Mouse (Mus musculus) heart, adult 2 months (tissue): ENCODE measurements around the gene Col25a1. TPM values are rescaled to one million over a fixed set of nuclear protein-coding genes. Genes with fewer than 3 reads are reported as not detected.

Experiments
- DNase-seq, 2 experiments: peaks; one replicate each; pipeline ENCODE4 v3.0.0; 2021
- H3K27ac ChIP-seq: fragments of 200-600 bp; 2 replicates; pipeline ENCODE4 v1.8.1; 2022
- H3K27me3 ChIP-seq: fragments of 200-500 bp; 2 replicates; pipeline ENCODE4 v1.6.1; 2012; ENCODE audit warnings: mild to moderate bottlenecking, low read length, inconsistent platforms, mixed read lengths; ENCODE audit not compliant: control insufficient read depth, insufficient read depth
- H3K36me3 ChIP-seq: fragments of 200-500 bp; 2 replicates; pipeline ENCODE4 v1.6.1; 2012; ENCODE audit warnings: low read length, inconsistent platforms; ENCODE audit not compliant: control insufficient read depth, insufficient read depth
- H3K4me1 ChIP-seq: fragments of 200-500 bp; 2 replicates; pipeline ENCODE4 v1.6.1; 2011; ENCODE audit warnings: low read length; ENCODE audit not compliant: control insufficient read depth, insufficient read depth
- H3K4me3 ChIP-seq: fragments of 200-600 bp; 2 replicates; pipeline ENCODE4 v1.8.1; 2022
- H3K79me2 ChIP-seq: fragments of 200-500 bp; replicated peaks from 2 replicates; pipeline ENCODE4 v1.6.1; 2012; ENCODE audit warnings: mild to moderate bottlenecking, inconsistent platforms, low read length, moderate library complexity, mixed read lengths; ENCODE audit not compliant: control insufficient read depth, insufficient read depth
- H3K9ac ChIP-seq: fragments of 200-500 bp; 2 replicates; pipeline ENCODE4 v1.6.1; 2012; ENCODE audit warnings: low read depth, mild to moderate bottlenecking, control low read depth, inconsistent platforms, low read length, mixed read lengths
- CTCF ChIP-seq: fragments of 200-600 bp; IDR thresholded peaks from 2 replicates; pipeline ENCODE4 v1.8.1; 2022; ENCODE audit warnings: antibody characterized with exemption, mild to moderate bottlenecking, moderate library complexity
- EP300 ChIP-seq: fragments of 200-500 bp; IDR thresholded peaks from 2 replicates; pipeline ENCODE4 v1.6.1; 2011; ENCODE audit warnings: low read depth, low read length, control low read depth; ENCODE audit not compliant: insufficient read depth
- POLR2A ChIP-seq: fragments of 200-500 bp; IDR thresholded peaks from 2 replicates; pipeline ENCODE4 v1.6.1; 2011; ENCODE audit warnings: mild to moderate bottlenecking, low read depth, low read length, control low read depth; ENCODE audit not compliant: insufficient read depth
- WGBS: fragments of 180-500 bp; shearing (Covaris S2); methylation state at CpG from one replicate; pipeline ENCODE4 v1.1.7; 2018; 5-methylcytosine and 5-hydroxymethylcytosine counted together
- intact Hi-C: fragments of 180-260 bp; cut with DNase I; formaldehyde crosslinking; loops from one replicate; pipeline ENCODE4 v1.15.1; 2025
- polyA plus RNA-seq: library from polyadenylated mRNA; depleted of rRNA; stranded (reverse); fragments of >200 nt; gene quantifications from 2 replicates; pipeline ENCODE4 v1.2.3, GENCODE M21; 2012
- total RNA-seq, 2 experiments: library from RNA; stranded (reverse); gene quantifications; 2 replicates each; pipeline ENCODE4 v1.2.3; 2021

Gene Col25a1
- total and polyA plus RNA-seq, 3 experiments: 0.10 to 0.39 (median 0.21) TPM

GRCm38 (mm10) chr3:130404525-130405409 is 273.5 kb downstream of the Col25a1 start:
- Histone ChIP-seq H3K9ac (no peak overlapping the region), H3K36me3 (no peaks in the 10 kb centered on the region), H3K27me3 (no peaks in the 10 kb centered on the region), H3K79me2 (no peaks in the 10 kb centered on the region), H3K4me3 (no peak overlapping the region), H3K27ac (no peak overlapping the region), H3K4me1 (peaks cover 2% of the 10 kb centered on the region)
- 83% methylated on average over 8 of the region's 8 CpGs for WGBS
- TF ChIP-seq CTCF (no peak), EP300 (no peak), POLR2A (no peak)
- intact Hi-C loops: no loop called here
- DNase-seq: no peak

DNA sequence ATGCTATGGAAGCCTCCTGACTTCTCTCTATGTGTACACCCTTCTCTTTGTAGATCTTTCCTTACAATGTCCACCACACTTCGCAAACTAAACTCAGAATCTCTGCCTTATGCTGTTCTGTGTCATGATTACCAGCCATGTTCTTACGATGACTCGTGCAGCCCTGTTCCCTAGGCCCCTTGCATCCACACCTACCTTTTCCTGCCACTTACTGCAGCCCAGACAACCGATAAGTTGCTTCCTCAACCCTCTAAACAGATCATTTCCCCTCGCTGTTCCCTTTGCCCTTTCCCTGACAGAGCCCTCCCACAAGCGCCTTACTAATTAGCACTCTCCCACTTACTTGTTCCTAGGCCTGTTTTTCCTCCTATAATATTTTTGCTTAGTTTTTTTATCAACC is 275.9 kb downstream of the Col25a1 start:
- intact Hi-C loops: no loop called here
- Histone ChIP-seq H3K9ac (no peak overlapping the region), H3K27ac (no peak overlapping the region), H3K36me3 (no peaks in the 10 kb centered on the region), H3K4me3 (no peak overlapping the region), H3K4me1 (no peaks in the 10 kb centered on the region), H3K79me2 (no peaks in the 10 kb centered on the region), H3K27me3 (no peaks in the 10 kb centered on the region)
- TF ChIP-seq EP300 (no peak), CTCF (no peak), POLR2A (no peak)
- 34% methylated on average over 6 of the region's 6 CpGs for WGBS
- no peak for DNase-seq

DNA sequence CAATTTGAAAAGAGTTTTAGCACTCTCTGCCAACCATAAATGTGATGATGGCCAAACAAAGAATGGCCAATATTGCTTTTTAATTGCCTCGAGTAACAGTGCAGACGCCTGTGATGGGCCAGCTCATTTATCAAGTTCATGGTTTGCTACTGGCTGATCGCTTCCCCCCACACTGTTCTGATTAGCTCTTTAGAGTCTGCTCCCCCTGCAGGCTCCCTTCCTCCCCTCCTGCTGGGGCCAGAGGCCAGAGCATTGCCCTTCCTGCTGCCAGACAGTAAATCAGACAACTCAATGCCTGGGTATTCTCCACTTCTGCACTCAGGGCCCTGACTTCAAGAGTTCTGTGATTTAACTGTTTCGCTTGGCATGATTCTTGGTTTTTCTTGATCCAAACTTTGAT is 281.9 kb downstream of the Col25a1 start:
- H3K27me3 ChIP-seq: no peaks in the 10 kb centered on the region
- no peak overlapping the region for H3K4me3 ChIP-seq
- intact Hi-C loops: no loop called here
- H3K36me3 ChIP-seq: no peaks in the 10 kb centered on the region
- TF ChIP-seq CTCF (no peak), POLR2A (no peak), EP300 (no peak)
- no peak overlapping the region for H3K9ac ChIP-seq
- DNase-seq: no peak
- no peaks in the 10 kb centered on the region for H3K79me2 ChIP-seq
- WGBS: 55% methylated on average over 4 of the region's 4 CpGs
- H3K27ac ChIP-seq: no peak overlapping the region
- no peaks in the 10 kb centered on the region for H3K4me1 ChIP-seq

DNA sequence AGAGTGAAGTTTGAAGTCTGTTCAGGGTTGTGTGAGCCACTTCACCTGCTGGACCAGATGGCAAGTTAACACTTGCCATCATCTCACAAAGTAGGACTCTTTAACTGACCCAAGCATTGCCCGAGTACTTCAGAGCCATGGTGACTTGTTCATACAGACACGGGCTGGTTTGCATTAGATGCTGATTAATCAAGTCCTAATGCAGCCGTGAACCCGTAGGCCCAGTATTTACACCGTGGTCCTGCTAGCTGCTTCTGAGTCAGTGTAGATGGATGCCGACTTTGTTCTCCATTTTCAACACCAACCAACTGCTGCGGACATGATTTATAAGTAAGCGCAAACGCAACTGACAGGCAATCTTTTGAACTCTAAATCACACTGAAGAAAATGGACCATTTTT is 287.6 kb downstream of the Col25a1 start:
- no peaks in the 10 kb centered on the region for H3K36me3 ChIP-seq
- no peaks in the 10 kb centered on the region for H3K4me1 ChIP-seq
- H3K27me3 ChIP-seq: no peaks in the 10 kb centered on the region
- DNase-seq: no peak
- H3K79me2 ChIP-seq: no peaks in the 10 kb centered on the region
- H3K27ac ChIP-seq: no peak overlapping the region
- no peak for TF ChIP-seq POLR2A
- no peak for TF ChIP-seq CTCF
- WGBS: 92% methylated on average over 9 of the region's 9 CpGs
- intact Hi-C loops: no loop called here
- H3K4me3 ChIP-seq: no peak overlapping the region
- H3K9ac ChIP-seq: no peak overlapping the region

- H3K79me2 ChIP-seq: no peaks in the 10 kb centered on the region
- H3K4me1 ChIP-seq: no peaks in the 10 kb centered on the region
- intact Hi-C loops: no loop called here
- H3K4me3 ChIP-seq: no peak overlapping the region
- DNase-seq: no peak
- no peak overlapping the region for H3K9ac ChIP-seq
- no peaks in the 10 kb centered on the region for H3K36me3 ChIP-seq
- 41% methylated on average over 4 of the region's 4 CpGs for WGBS
- H3K27ac ChIP-seq: no peak overlapping the region
- no peaks in the 10 kb centered on the region; the same call in 1 of the 2 replicates for H3K27me3 ChIP-seq
- TF ChIP-seq EP300 (no peak), CTCF (no peak), POLR2A (no peak)
Observed at GRCm38 (mm10) chr3:130428796-130429195, 297.5 kb downstream of the Col25a1 start.

- intact Hi-C loops: no loop called here
- 90% methylated on average over 5 of the region's 5 CpGs for WGBS
- Histone ChIP-seq H3K27me3 (no peaks in the 10 kb centered on the region; the same call in 1 of the 2 replicates), H3K9ac (no peak overlapping the region), H3K27ac (no peak overlapping the region), H3K36me3 (no peaks in the 10 kb centered on the region), H3K4me3 (no peak overlapping the region), H3K4me1 (no peaks in the 10 kb centered on the region), H3K79me2 (no peaks in the 10 kb centered on the region)
- DNase-seq: no peak
- no peak for TF ChIP-seq CTCF
- no peak for TF ChIP-seq EP300
- TF ChIP-seq POLR2A: no peak
Observed at GRCm38 (mm10) chr3:130430052-130430451, 298.8 kb downstream of the Col25a1 start.
